Mouse (Mus musculus) heart, embryonic 11.5 days (tissue): ENCODE measurements around the gene Ubp1. TPM values are rescaled to one million over a fixed set of nuclear protein-coding genes. Genes with fewer than 3 reads are reported as not detected.

Experiments
- ATAC-seq: fragments of 200-750 bp; cut with Nextera tagmentation; replicated peaks from 2 replicates; pipeline ENCODE4 v1.8.0; 2017; ENCODE audit warnings: moderate library complexity; ENCODE audit not compliant: insufficient number of reproducible peaks, low FRiP score, low TSS enrichment
- H3K27ac ChIP-seq: fragments of 300-500 bp; sonication (generic); 2 replicates; pipeline ENCODE4 v1.5.1; 2014; ENCODE audit warnings: mild to moderate bottlenecking, low read depth, low read length
- H3K27me3 ChIP-seq: fragments of 300-500 bp; sonication (generic); 2 replicates; pipeline ENCODE4 v1.6.1; 2014; ENCODE audit warnings: mild to moderate bottlenecking, low read length, mixed read lengths; ENCODE audit not compliant: control insufficient read depth, insufficient read depth
- H3K36me3 ChIP-seq: fragments of 300-500 bp; sonication (generic); 2 replicates; pipeline ENCODE4 v1.6.1; 2014; ENCODE audit warnings: mild to moderate bottlenecking, low read length, moderate library complexity, mixed read lengths; ENCODE audit not compliant: control insufficient read depth, insufficient read depth
- H3K4me1 ChIP-seq: fragments of 300-500 bp; sonication (generic); 2 replicates; pipeline ENCODE4 v1.6.1; 2014; ENCODE audit warnings: low read length; ENCODE audit not compliant: control insufficient read depth, insufficient read depth
- H3K4me2 ChIP-seq: fragments of 300-500 bp; sonication (generic); 2 replicates; pipeline ENCODE4 v1.6.1; 2014; ENCODE audit warnings: mild to moderate bottlenecking, moderate library complexity
- H3K4me3 ChIP-seq: fragments of 300-500 bp; sonication (generic); 2 replicates; pipeline ENCODE4 v1.5.1; 2014; ENCODE audit warnings: low read depth, low read length
- H3K9ac ChIP-seq: fragments of 300-500 bp; sonication (generic); 2 replicates; pipeline ENCODE4 v1.6.1; 2014; ENCODE audit warnings: mild to moderate bottlenecking, low read depth, low read length, moderate library complexity
- H3K9me3 ChIP-seq: fragments of 300-500 bp; sonication (generic); replicated peaks from 2 replicates; pipeline ENCODE4 v1.6.1; 2016; ENCODE audit warnings: low read length; ENCODE audit not compliant: control insufficient read depth
- WGBS: fragments of 180-500 bp; shearing (Covaris S2); extraction: QIAGEN DNeasy Blood & Tissue Kit; methylation state at CpG from one replicate; pipeline ENCODE4 v1.1.7; 2014; ENCODE audit not compliant: insufficient replicate concordance; 5-methylcytosine and 5-hydroxymethylcytosine counted together
- polyA plus RNA-seq: library from polyadenylated mRNA; unstranded; fragments of >200 nt; fragmentation: Nextera tagmentation; extraction: Ambion mirVana; gene quantifications from 2 replicates; pipeline ENCODE4 v1.2.1, GENCODE M21; 2014

Gene Ubp1
- polyA plus RNA-seq, 1 experiment from 2014 or later = 34.1 TPM

GRCm38 (mm10) chr9:113982883-113983670, 52.3 kb downstream of the Ubp1 start:
- Histone ChIP-seq H3K36me3 (0 out of 2 replicates have a peak, but pooled peaks cover 5% of the 10 kb centered on the region), H3K27ac (no peak overlapping the region), H3K9ac (no peak overlapping the region), H3K4me1 (peaks cover 12% of the 10 kb centered on the region), H3K4me3 (no peak overlapping the region), H3K9me3 (no peaks in the 10 kb centered on the region), H3K27me3 (no peaks in the 10 kb centered on the region), H3K4me2 (no peak overlapping the region)
- no peak for ATAC-seq
- 77% methylated on average over 11 of the region's 11 CpGs for WGBS

- H3K36me3 ChIP-seq = no peaks in the 10 kb centered on the region
- WGBS = 77% methylated on average over 13 of the region's 13 CpGs
- no peak overlapping the region for H3K4me2 ChIP-seq
- no peak for ATAC-seq
- no peak overlapping the region for H3K27ac ChIP-seq
- no peak overlapping the region for H3K4me3 ChIP-seq
- no peaks in the 10 kb centered on the region for H3K9me3 ChIP-seq
- no peaks in the 10 kb centered on the region for H3K27me3 ChIP-seq
- H3K4me1 ChIP-seq = peaks cover 12% of the 10 kb centered on the region
- H3K9ac ChIP-seq = no peak overlapping the region
These were observed 54.3 kb downstream of the Ubp1 start for GRCm38 (mm10) chr9:113984946-113985620.

GRCm38 (mm10) chr9:113990547-113991248, 60.0 kb downstream of the Ubp1 start:
- 24% methylated on average over 18 of the region's 18 CpGs for WGBS
- peak; percentile 68; the same call in 1 of the 2 replicates for ATAC-seq
- no peaks in the 10 kb centered on the region for H3K4me1 ChIP-seq
- peak overlapping the region; percentile 16; the same call in 1 of the 2 replicates for H3K4me3 ChIP-seq
- peak overlapping the region; percentile 51 for H3K4me2 ChIP-seq
- H3K27ac ChIP-seq = no peak overlapping the region
- H3K36me3 ChIP-seq = no peaks in the 10 kb centered on the region
- no peaks in the 10 kb centered on the region for H3K27me3 ChIP-seq
- no peaks in the 10 kb centered on the region for H3K9me3 ChIP-seq
- no peak overlapping the region; the same call in 1 of the 2 replicates for H3K9ac ChIP-seq

GRCm38 (mm10) chr9:113992810-113993209, 62.1 kb downstream of the Ubp1 start:
- no peak for ATAC-seq
- Histone ChIP-seq H3K36me3 (no peaks in the 10 kb centered on the region), H3K27ac (no peak overlapping the region), H3K4me3 (no peak overlapping the region), H3K9me3 (no peaks in the 10 kb centered on the region), H3K27me3 (no peaks in the 10 kb centered on the region), H3K4me2 (no peak overlapping the region), H3K4me1 (no peaks in the 10 kb centered on the region), H3K9ac (no peak overlapping the region)
- 82% methylated on average over 7 of the region's 7 CpGs for WGBS

GRCm38 (mm10) chr9:113998311-113998710, 67.6 kb downstream of the Ubp1 start:
- WGBS = 46% methylated on average over 2 of the region's 2 CpGs
- Histone ChIP-seq H3K9ac (no peak overlapping the region), H3K9me3 (0 out of 2 replicates have a peak, but pooled peaks cover 3% of the 10 kb centered on the region), H3K36me3 (no peaks in the 10 kb centered on the region), H3K27me3 (no peaks in the 10 kb centered on the region), H3K4me3 (no peak overlapping the region), H3K27ac (no peak overlapping the region), H3K4me2 (no peak overlapping the region), H3K4me1 (no peaks in the 10 kb centered on the region)
- no peak for ATAC-seq

GRCm38 (mm10) chr9:114006801-114007200, 76.1 kb downstream of the Ubp1 start:
- no peaks in the 10 kb centered on the region for H3K4me1 ChIP-seq
- no peak overlapping the region for H3K4me2 ChIP-seq
- H3K4me3 ChIP-seq = no peak overlapping the region
- H3K9ac ChIP-seq = no peak overlapping the region
- ATAC-seq = no peak
- H3K36me3 ChIP-seq = no peaks in the 10 kb centered on the region
- no peaks in the 10 kb centered on the region for H3K27me3 ChIP-seq
- whole genome bisulfite sequencing = 69% methylated on average over 9 of the region's 9 CpGs
- no peak overlapping the region for H3K27ac ChIP-seq
- 0 out of 2 replicates have a peak, but pooled peaks cover 3% of the 10 kb centered on the region for H3K9me3 ChIP-seq

- Histone ChIP-seq H3K27me3 (no peaks in the 10 kb centered on the region), H3K4me3 (no peak overlapping the region), H3K4me1 (no peaks in the 10 kb centered on the region), H3K27ac (no peak overlapping the region), H3K9me3 (no peaks in the 10 kb centered on the region), H3K4me2 (no peak overlapping the region), H3K9ac (no peak overlapping the region), H3K36me3 (no peaks in the 10 kb centered on the region)
- ATAC-seq = no peak
- 88% methylated on average over 9 of the region's 9 CpGs for WGBS
These were observed 77.2 kb downstream of the Ubp1 start for GRCm38 (mm10) chr9:114007850-114008350.

- H3K9ac ChIP-seq = no peak overlapping the region
- no peak overlapping the region for H3K27ac ChIP-seq
These were observed 78.8 kb downstream of the Ubp1 start for GRCm38 (mm10) chr9:114009526-114009925.

More at GRCm38 (mm10) chr9:114009526-114009925, 78.8 kb downstream of the Ubp1 start:
- no peaks in the 10 kb centered on the region for H3K27me3 ChIP-seq
- H3K4me3 ChIP-seq = no peak overlapping the region
- ATAC-seq = no peak
- no peaks in the 10 kb centered on the region for H3K4me1 ChIP-seq
- 49% methylated on average over 5 of the region's 5 CpGs for WGBS
- H3K36me3 ChIP-seq = no peaks in the 10 kb centered on the region
- 0 out of 2 replicates have a peak overlapping the region, but pooled peaks have one; percentile 2 for H3K4me2 ChIP-seq
- no peaks in the 10 kb centered on the region for H3K9me3 ChIP-seq
